Mouse (Mus musculus) G1E (cell line): ENCODE results near the gene Parg. TPM values are rescaled to one million over a fixed set of nuclear protein-coding genes. Genes with fewer than 3 reads are reported as not detected.
A peak's percentile ranks its signal among the peaks of the same experiment; 100 is the strongest.

Experiments used
- ATAC-seq: 2 replicates; pipeline ENCODE4 v1.8.0; 2016; ENCODE audit warnings: mild to moderate bottlenecking; ENCODE audit not compliant: insufficient number of reproducible peaks, poor library complexity, low FRiP score, severe bottlenecking; ENCODE audit errors: extremely low read depth
- DNase-seq: peaks from one replicate; pipeline ENCODE4 v3.0.0; 2012; ENCODE audit warnings: low spot score
- H3K27me3 ChIP-seq: 2 replicates; pipeline ENCODE4 v1.6.1; 2012; ENCODE audit warnings: mild to moderate bottlenecking, low read length, inconsistent platforms; ENCODE audit not compliant: insufficient read depth
- H3K36me3 ChIP-seq: replicated peaks from 2 replicates; pipeline ENCODE3; 2012; ENCODE audit warnings: mild to moderate bottlenecking, inconsistent platforms
- H3K4me1 ChIP-seq: 2 replicates; pipeline ENCODE4 v1.6.1; 2012; ENCODE audit warnings: low read depth, low read length, inconsistent platforms, mixed read lengths; ENCODE audit not compliant: insufficient read depth
- H3K4me3 ChIP-seq: 2 replicates; pipeline ENCODE4 v1.5.1; 2012; ENCODE audit warnings: low read depth, mild to moderate bottlenecking, inconsistent platforms, low read length, moderate library complexity, mixed read lengths
- H3K9me3 ChIP-seq: replicated peaks from 2 replicates; pipeline ENCODE4 v1.6.1; 2012; ENCODE audit warnings: inconsistent platforms
- CTCF ChIP-seq: IDR thresholded peaks from 2 replicates; pipeline ENCODE4 v1.5.1; 2012; ENCODE audit warnings: low read depth, low read length, inconsistent platforms, mixed read lengths
- GATA1 ChIP-seq: IDR thresholded peaks from 2 replicates; pipeline ENCODE4 v1.6.1; 2012; ENCODE audit warnings: borderline replicate concordance, low read length, inconsistent platforms, mixed read lengths
- GATA2 ChIP-seq: IDR thresholded peaks from 2 replicates; pipeline ENCODE4 v1.6.1; 2012; ENCODE audit warnings: low read depth, low read length, inconsistent platforms, borderline replicate concordance
- POLR2AphosphoS5 ChIP-seq: IDR thresholded peaks from 2 replicates; pipeline ENCODE4 v1.6.1; 2012; ENCODE audit warnings: low read depth, low read length, inconsistent platforms; ENCODE audit not compliant: insufficient replicate concordance
- TAL1 ChIP-seq: conservative IDR thresholded peaks from 2 replicates; pipeline ENCODE4 v1.6.1; 2012; ENCODE audit warnings: low read depth, low read length, inconsistent platforms, mixed read lengths
- polyA plus RNA-seq: library from polyadenylated mRNA; stranded (reverse); fragments of >175 nt; gene quantifications from 2 replicates; pipeline ENCODE4 v1.2.3, GENCODE M21; 2012
- total RNA-seq, 2 experiments: library from RNA; stranded (forward) in 1 of 2; stranded (reverse) in 1 of 2; fragments of 200-1000 nt in 1 of 2; fragments of >200 nt in 1 of 2; fragmentation: Nextera tagmentation in 1 of 2; gene quantifications; 2 replicates each; pipeline ENCODE4 v1.2.3; 2014 to 2017

Parg gene
- total and polyA plus RNA-seq, 3 experiments: 33.1 to 123 (median 97.6) TPM

- H3K4me3 ChIP-seq: peak within 1 kb of the TSS; percentile 72
- DNase-seq (peak; percentile 70), ATAC-seq (no peak)
- TF ChIP-seq GATA2 (no peak), TAL1 (no peak), CTCF (no peak), POLR2AphosphoS5 (no peak), GATA1 (no peak)
- no peaks in the 10 kb centered on the region for H3K9me3 ChIP-seq
- H3K27me3 ChIP-seq: peaks cover 14% of the 10 kb centered on the region
- H3K4me1 ChIP-seq: peaks cover 9% of the 10 kb centered on the region
- H3K36me3 ChIP-seq: no peaks in the 10 kb centered on the region
These were observed 120.3 kb downstream of the Parg start, which contains the start of gene Ogdhl for GRCm38 (mm10) chr14:32321732-32322685. Gene Ogdhl (plus strand): TSS chr14:32322019.

- no peak for TF ChIP-seq CTCF
- TF ChIP-seq GATA1: no peak
- TF ChIP-seq TAL1: no peak
- TF ChIP-seq POLR2AphosphoS5: no peak
- TF ChIP-seq GATA2: no peak
- DNase-seq: no peak
- no peak for ATAC-seq
These were observed 121.5 kb downstream of the Parg start for GRCm38 (mm10) chr14:32323221-32323620.

DNA sequence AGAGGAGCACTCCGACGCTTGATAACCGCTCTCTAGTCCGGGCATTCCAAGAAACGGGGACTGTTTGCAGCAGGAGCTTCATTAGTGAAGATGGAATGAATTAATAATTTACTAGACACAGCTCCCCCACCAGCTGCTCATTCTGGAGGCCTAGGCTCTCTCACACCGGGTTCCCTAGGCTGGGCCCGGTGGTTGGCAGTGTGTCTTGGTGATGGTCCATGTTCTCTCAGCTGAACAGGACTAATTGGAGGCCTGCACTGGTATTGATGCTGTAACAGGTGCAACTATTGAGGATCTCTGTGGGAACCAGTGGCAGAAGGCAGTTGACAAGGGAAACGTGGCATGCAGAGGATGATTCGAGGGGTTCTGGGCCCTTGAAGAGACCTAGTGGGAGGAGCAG is 125.6 kb downstream of the Parg start:
- ATAC-seq: no peak

More at GRCm38 (mm10) chr14:32323221-32323620, 121.5 kb downstream of the Parg start:
- Histone ChIP-seq H3K9me3 (no peaks in the 10 kb centered on the region), H3K4me3 (no peak overlapping the region), H3K4me1 (peaks cover 9% of the 10 kb centered on the region), H3K27me3 (peaks cover 12% of the 10 kb centered on the region), H3K36me3 (no peaks in the 10 kb centered on the region)

GRCm38 (mm10) chr14:32332515-32333445 is 131.0 kb downstream of the Parg start:
- Histone ChIP-seq H3K4me3 (no peak overlapping the region), H3K4me1 (no peaks in the 10 kb centered on the region), H3K36me3 (no peaks in the 10 kb centered on the region), H3K27me3 (peaks cover 5% of the 10 kb centered on the region), H3K9me3 (no peaks in the 10 kb centered on the region)
- no peak for DNase-seq
- no peak for TF ChIP-seq POLR2AphosphoS5
- no peak for TF ChIP-seq CTCF
- TF ChIP-seq TAL1: no peak
- no peak for TF ChIP-seq GATA2
- TF ChIP-seq GATA1: no peak
- ATAC-seq: no peak

More for the DNA sequence above, 125.6 kb downstream of the Parg start:
- H3K36me3 ChIP-seq: no peaks in the 10 kb centered on the region
- DNase-seq: no peak
- H3K27me3 ChIP-seq: peaks cover 11% of the 10 kb centered on the region
- TF ChIP-seq POLR2AphosphoS5: no peak
- peaks cover 1% of the 10 kb centered on the region; the same call in 1 of the 2 replicates for H3K4me1 ChIP-seq
- H3K4me3 ChIP-seq: no peak overlapping the region
- no peaks in the 10 kb centered on the region for H3K9me3 ChIP-seq

DNA sequence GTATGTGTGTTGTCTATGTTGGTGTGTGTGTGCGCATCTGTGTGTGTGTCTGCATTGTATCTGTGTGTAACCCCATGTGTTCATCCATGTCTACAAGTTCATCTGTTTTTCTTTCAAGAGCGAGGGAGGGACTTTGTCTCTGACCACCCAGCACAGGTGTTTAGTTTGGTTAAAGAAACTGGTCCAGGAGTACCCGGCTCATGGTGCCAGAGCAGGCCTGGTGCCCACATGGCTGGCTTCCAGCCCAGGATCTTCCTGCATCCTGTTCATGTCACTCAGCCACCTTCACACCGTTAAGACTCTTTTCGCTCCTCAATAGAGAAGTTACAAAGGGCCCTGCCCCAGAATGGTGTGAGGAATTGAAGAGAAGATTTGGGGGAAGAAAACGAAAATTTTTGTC is 134.3 kb downstream of the Parg start:
- ATAC-seq (no peak), DNase-seq (no peak)
- Histone ChIP-seq H3K9me3 (no peaks in the 10 kb centered on the region), H3K36me3 (no peaks in the 10 kb centered on the region), H3K4me3 (no peak overlapping the region), H3K4me1 (no peaks in the 10 kb centered on the region), H3K27me3 (peaks cover 9% of the 10 kb centered on the region)
- TF ChIP-seq GATA2 (no peak), GATA1 (no peak), POLR2AphosphoS5 (no peak)

DNA sequence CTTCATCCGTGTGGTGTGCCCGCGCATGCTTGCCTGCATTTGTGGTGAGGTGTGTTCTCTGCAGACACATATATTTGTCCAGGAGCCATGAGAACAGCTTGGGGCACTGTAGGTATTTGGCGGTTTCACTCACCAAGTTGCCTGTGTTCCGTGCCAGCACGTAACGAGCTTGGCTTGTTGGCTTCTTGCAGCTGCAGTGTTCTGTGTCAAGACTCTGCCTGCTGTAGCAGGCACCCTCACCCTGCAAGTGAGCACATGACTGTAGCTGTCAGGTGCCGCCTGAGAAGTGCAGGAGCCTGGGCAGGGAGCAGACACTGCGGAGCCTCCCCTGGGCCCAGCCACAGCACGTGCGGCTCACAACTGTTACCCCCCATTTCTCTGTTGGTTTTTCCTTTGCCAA is 134.8 kb downstream of the Parg start:
- H3K36me3 ChIP-seq: no peaks in the 10 kb centered on the region
- no peak for TF ChIP-seq GATA1
- TF ChIP-seq POLR2AphosphoS5: no peak
- no peak for TF ChIP-seq TAL1
- no peak for TF ChIP-seq CTCF
- no peak for TF ChIP-seq GATA2
- H3K9me3 ChIP-seq: no peaks in the 10 kb centered on the region
- no peaks in the 10 kb centered on the region for H3K4me1 ChIP-seq
- peaks cover 9% of the 10 kb centered on the region for H3K27me3 ChIP-seq
- DNase-seq (no peak), ATAC-seq (no peak)
- no peak overlapping the region for H3K4me3 ChIP-seq
